Mouse (Mus musculus) embryo, embryonic 11.5 days (tissue): ENCODE data around the gene Snx5.

Experiments
- DNase-seq: peaks from one replicate; pipeline ENCODE4 v3.0.0-alpha.2; 2012; ENCODE audit warnings: low read depth, low spot score

The Snx5 gene

DNA sequence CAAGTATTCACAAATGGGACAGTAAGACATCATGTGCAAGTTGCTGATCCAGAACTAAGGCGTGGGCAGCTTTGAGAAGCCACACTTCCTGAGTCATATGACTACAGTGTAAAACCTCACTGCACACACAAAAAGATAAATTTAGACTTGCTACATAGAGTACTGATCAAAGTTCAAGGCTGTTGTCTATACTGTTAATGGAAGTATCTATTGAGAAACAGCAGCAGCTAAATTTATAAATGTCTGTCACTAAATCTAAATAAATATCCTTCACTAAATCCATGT lies 3.0 kb downstream of the Snx5 start:
- no peak for DNase-seq

DNA sequence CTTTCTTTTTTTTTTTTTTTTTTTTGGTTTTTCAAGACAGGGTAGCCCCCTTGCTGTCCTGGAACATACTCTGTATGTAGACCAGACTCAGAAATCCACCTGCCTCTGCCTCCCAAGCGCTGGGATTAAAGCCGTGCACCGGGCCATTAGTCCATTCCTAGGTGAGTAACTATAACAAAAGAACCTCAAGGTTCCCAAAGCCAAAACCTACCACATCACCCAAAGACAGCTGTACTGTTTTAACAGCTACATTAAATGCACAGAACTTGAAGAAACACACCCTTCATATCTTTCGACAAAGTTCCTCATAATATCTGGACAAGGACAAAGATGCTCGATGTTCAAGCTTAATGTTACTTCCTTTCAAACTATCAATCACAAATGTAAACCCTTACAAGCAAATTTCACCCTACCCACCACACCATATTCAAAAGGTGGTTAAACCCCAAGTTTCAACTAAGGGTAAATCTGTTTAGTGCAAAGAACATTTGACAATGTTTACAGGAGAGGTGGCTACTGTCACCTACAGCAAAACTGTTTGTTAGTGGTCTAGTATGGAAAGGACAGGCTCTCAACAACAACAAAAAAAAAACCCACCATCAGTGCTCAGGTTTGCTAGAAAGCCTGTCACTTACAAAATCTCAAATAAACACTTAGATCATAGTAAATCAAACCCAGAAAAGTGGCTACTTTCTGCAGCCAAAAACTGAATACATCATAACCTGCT lies 3.5 kb downstream of the Snx5 start:
- DNase-seq = no peak

DNA sequence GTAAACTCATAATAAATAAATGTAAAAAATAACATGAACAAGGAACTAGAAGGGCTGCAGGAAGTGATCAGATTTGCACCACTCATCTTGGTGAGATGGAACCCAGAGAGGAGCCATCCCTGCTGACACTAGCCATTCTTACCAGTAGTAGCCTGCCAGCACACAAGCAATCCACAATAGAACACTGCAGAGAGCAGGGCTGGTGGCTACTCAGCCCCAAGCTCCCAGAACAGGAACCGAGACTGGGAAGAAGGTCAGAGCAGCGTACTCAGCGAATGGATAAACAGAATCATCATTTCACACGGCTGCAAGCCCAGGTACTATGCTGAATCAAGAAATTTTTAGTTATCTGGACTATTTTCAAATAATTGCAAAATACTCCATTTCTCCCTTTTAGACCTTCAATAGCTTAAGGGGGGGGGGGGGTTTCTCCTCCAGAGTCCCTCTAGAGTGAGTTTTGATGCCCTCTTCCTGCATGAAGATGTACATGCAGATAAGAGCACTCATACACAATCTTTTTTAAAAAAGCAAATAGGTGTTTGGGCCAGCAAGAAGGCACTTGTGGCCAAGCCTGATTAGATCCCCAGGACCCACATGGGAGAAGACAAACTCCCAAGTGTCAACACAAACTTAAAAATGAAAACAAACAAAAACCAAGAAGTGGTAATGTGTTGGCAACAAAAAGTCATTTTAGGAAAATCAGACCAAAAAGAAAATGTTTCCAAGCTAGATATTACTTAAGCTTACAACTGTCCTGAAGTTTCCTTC lies 4.6 kb downstream of the Snx5 start:
- DNase-seq = no peak

DNA sequence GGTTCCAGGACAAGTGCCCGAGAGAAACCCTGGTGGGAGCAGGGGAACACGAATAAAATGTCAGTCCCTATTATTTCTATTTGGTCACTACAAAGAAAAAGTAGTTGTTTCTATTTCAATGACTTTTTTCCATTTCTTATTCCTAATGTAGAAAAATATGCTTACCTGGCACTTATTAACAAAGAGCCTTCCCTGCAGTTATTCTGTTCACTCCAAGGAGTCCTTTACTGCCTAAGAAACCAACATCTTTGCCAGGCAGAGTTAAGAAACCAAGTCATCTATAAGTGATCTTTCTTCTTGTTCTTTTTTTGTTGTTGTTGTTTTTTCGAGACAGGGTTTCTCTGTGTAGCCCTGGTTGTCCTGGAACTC lies 5.6 kb downstream of the Snx5 start:
- DNase-seq = no peak

DNA sequence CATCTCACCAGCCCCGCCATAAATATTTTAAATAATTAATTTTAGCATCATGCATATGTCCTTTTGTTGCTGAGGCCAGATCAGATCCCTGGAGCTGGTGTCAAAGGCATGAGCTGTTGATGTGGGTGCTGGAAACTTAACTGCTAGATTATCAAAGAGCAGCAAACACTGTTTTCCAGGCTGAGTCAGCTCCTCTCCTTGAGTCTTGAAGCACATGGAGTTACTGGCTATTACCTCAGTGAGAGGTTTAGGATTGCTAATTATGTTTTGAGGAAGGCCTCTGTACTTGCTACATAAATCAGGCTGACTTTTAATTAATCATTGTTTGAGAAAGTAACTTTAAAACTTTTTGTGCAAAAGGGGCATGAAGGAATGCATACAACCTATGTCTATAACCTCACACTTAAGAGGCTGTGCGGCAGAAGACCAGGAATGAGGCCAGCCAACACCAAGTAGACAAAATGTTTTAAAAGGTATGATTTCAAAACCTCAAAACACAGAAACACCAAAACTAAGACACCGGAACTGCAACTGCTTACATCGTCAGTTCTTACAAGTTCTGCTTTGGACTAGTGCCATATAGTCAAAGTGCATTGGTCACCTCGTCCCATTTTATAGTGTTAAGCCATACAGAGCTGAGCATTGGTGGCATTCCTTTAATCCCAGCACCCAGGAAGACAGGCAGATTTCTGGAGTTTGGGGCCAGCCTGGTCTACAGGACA lies 6.1 kb downstream of the Snx5 start:
- no peak for DNase-seq

DNA sequence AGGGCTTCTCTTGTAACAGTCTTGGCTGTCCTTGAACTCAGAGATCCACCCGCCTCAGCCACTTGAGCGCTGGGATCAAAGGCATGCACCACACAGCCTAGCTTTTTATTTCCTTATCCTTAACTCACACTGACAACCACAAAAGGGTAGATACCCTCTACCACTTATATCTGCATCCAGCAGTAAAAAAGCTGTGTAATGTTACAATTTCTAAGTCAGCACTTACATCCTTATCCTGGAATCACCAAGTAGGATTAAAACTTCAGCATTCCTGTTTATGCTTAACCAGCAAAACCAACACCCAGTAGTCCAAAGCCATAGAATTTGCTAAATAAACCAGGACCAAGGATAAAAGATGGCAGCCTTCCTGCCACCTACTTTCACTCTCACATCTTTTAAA lies 7.9 kb downstream of the Snx5 start:
- DNase-seq = no peak

DNA sequence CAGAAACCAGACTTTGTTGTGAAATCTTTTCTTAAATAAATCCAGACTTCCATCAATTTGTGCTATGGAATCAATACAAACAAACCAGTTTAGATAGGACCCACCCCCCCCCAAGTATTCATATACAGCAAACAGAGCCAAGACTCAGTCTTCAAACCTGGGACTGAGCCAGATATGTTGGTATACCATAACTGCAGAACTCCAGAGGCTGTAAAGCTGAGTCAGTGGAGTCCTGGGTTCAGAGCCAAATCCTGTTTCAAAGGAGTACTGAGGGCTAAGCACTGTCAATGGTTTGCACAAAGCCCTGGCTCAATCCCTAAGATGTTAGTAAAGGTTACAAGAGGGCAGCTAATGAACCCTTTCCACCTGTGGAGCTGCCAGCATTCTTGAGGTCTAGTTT lies 20.6 kb downstream of the Snx5 start:
- no peak for DNase-seq

DNA sequence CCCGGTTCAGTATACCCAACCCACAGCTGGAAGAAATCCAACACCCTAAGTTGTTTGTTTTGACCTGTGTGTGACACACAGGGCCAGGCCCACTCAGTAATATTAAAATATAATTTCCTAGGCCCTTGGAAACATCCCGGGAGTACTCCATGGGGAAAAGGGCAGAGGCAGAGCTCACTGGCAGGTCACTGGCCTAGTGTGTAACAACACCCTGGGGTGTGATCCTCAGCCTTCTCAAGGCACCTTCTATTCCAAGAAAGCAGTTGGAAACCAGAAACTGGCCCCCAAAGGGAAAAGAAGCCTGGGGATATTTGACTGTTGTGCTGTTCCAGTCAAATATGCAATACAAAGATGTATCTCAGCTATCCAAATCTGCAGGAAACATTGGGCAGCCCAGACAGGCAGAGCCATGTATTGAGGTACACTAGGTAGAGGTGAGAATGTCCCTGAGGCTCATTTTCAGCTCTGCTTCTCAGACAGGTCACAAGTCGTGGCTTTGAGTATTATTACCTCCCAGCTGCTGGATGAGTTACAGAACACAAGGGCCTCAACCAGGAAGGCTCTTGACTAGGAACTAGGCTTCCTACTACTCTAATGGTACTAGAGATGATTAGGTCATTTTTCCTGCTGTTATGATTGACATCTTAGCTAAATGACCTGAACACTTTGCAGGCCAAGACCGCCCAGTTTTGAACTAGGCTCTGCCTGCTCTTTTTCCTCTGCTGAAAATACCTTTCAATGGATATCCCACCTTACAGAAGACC lies 21.9 kb downstream of the Snx5 start:
- no peak for DNase-seq

DNA sequence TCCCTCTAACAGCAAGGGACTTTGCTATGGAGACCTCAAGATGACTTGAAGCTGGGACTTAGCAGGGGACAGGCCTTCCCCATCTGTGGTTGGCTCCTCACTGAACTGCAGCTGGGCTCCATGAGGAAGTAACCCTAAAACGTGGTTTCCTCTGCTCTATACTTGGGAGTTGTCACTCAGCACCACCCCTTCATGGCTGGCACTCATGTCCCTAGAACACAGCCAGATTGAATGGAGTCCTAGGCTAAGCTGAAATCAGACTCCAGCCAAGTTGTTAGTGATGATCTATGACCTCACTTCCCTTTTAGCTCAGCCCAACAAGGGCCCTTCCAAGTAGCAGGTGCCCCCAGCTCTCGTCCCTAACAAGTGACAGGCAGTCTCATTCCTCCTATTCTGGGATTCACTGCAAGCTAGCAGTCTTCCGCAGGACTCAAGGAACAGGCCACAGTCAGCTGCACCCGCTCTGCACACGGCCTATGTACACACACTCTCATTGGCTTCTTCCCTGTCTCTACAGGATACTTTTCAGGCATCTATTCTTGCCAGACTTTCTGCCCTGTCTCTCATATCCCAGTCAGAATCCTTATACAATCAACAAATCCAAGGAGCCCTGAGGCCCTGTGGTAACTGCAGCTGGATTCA lies 23.2 kb downstream of the Snx5 start:
- no peak for DNase-seq

DNA sequence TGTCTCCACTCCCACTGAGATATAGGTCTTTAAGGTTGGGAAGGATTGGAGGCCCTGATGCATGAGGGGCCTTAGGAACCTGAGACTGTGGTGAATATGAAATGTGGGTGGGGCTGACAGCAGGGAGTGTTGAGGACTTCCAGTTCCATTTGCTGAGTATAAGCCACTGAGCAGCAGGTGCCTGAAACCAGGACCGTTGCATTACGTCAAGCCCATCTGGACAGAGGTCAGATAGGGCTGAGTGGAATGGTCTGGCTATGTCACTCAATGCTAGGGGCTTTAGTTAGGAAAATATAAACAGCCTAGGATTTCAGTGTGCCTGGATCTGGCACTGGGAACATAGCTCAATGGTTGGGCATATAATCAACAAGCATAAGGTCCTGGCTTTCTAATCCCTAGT lies 24.4 kb downstream of the Snx5 start:
- no peak for DNase-seq

DNA sequence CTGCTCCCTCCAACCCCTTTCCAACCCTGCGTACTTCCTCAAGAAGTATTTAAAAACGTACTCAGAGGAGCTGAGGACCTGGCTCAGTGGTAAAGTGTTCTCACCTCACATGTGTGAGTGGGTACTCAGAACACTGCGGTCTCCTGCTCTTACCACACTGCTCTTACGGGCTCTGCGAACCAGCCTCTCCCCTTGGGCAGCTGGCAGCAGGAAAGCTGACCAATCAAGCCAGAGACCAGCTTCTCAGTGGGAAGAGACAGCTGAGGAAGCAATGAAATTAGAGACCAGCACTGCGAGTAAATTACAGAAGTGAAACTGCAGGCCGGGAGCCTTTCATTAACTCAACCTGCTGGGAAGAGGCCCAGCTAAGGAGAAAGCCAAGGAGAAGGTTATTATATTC lies 25.2 kb downstream of the Snx5 start:
- DNase-seq = no peak

DNA sequence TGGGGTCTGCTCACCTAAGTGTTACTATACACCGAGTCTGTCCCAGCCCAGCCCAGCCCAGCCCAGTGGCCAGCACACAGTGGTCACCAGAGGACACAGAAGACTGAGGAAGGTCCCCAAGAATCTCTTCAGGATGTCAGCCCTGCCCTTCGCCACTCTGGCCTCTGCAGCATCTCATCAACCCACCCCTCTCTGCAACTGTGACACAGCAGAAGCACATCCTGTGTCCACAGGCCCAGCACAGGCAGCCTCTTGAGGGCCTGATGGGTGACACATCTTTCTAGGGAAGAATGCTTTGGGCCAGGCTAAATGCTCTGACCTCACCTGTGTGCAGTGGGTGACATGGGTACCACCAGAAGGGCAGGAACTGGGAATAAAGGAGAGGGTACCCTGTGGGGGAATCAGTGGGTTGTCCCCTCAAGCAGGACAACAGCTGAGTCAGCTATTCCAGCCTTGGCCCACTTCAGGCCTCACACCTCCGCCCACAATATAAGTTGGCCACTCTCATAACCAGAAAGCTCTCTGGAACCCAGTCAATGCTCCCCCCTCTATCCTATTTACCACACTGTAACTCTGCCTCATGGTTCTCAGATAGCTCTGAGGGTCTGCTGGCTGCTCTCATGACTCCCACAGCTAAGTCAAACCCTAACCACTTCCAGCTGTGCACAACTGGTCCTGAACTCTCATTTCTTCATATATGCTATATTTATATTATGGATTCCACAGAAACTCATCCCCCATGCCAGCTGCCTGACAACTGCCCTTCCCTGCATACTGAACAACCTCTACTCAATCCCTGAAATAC lies 30.4 kb downstream of the Snx5 start:
- no peak for DNase-seq

DNA sequence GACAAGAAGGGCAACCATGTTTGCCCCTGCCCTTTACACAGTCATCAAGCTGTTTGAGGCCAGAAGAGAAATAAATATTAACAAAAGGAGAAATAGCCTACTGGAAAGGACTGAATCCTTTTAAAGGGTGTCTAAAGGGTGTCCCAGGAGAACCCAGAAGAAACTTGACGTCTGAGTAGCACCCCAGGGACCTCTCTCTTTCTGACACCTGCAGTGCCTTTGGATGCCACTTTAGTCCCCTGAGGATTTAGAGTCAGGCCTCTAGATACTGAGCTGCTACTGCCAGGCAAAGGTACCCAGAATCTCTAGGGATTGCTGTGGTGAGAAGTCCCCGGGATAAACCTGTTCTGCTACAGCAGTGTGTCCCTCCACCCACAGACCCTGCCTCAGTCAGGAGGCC lies 31.4 kb downstream of the Snx5 start:
- DNase-seq = no peak

DNA sequence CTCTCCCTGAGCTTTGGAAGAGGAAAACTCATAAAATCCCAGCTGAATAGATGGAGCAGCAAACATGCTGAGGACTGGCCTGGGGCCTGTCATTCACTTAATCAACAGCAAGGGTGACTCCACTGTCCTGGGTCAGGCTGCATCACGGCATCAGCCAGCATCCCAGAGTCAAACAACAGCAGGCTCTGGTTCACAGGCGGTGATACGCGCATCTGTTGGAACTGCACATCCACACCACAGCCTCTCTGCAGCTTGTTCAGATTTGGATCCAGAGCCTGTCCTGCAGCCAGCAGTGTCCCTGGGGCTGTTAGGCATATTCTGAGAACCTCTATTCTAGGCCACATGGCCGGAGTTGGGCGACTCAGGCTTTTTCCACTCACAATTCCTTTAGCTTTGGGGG lies 32.4 kb downstream of the Snx5 start:
- DNase-seq = no peak

DNA sequence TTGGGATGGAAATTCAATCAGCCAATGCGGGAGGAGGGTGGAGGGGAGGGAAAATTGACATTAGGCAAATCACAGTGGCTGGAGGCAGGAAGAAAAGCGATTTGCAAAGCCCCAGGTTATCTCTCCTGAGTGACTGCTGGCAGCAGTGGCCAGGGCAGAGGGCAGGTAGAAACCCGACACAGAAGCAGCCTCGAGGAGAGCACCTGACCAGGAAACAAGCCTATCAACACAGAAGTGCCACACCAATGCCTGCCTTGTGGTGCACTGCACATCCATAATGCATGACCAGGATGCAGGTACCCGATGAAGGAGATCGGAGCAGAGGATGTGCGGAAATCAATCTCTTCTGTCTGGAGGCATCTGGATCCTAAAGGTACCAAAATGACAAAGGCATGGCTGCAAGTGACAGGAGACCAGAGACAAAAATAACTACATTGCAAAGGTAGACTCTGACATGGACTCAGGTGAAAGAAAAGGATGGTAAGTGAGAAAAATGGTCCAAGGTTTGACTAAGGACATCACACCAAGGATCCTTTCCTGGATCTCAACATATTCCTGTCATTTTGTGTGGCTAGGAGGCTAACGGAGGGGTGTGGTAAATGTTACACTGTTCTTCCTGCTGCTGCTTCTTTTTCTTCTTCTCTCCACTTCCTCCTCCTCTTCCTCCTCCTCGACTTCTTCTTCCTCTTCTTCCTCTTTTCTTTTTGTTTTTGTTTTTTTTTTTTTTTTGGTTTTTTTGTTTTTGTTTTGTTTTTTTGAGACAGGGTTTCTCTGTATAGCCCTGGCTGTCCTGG lies 33.7 kb downstream of the Snx5 start:
- DNase-seq = no peak

DNA sequence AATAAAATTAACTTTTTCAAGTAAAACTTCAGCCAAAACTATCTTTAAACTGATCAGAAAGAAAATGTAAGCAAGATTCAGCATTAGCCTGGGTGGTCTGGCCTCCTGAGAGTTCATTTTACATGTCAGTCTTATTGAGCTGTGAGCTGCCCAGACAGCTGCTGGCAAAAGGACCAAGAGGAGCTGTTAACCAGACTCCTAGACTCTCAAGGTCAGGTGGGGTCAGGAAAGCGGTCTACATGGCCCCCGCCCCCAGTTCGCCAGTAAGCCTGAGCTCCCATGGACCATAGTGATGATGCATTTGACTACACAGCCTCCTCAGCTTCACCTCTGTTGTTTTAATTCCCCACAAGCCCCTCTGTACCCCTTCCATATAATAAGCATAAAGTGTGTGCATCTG lies 34.9 kb downstream of the Snx5 start:
- no peak for DNase-seq

DNA sequence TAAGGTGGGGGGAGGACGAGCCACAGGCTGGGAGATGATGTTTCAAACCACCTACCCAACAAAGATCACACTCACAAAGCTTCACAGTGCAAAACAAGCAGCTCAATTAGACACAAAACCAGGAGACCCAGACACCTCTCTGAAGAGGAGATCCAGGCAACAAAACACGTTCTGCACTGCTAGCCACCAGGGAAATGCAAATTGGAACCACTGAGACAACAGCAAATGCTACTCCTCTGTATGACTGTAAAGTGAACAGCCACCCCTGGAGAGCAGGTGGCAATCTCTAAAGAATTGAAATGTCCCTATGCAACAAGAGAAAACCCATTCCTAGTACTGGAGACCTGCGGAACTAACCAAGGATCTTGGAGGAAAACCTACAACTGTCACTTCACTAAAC lies 37.2 kb downstream of the Snx5 start:
- DNase-seq = no peak

DNA sequence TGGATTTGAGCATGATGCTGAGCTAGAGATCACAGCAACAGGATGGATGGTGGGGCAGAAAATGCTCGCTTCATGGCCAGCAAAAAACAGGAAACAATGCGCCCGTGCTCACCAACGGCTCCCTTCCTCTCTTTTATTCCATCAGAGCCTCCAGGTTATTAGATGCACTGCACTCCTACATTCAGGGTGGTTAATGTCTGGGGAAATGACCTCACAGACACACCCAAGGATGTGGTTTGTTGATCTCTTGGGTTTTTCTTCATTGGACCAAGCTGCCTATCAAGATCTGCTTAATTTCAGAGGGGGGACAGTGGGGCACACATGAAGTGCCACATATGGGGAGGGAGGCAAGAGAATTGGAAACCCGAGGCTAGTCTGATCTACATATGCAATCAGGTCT lies 39.6 kb downstream of the Snx5 start:
- DNase-seq = no peak

DNA sequence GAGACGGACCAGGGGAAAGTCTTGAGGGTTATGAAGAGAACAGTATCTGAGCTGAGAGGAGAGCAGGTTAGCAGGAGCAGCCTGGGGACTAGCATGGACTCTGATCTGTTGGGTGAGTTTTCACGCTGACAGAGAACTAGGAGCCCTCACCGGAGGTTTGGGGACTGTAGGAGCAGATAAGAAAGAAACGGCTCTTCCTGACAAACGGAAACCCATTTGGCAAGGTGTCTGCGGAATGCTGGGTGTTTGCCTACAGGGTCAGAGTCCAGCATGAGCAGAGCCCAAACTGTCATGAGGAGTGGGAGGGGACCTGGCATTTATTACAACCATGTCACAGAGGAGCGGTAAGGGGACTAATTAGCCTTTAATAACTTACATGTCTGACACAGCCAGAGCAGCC lies 40.2 kb downstream of the Snx5 start:
- DNase-seq = no peak

DNA sequence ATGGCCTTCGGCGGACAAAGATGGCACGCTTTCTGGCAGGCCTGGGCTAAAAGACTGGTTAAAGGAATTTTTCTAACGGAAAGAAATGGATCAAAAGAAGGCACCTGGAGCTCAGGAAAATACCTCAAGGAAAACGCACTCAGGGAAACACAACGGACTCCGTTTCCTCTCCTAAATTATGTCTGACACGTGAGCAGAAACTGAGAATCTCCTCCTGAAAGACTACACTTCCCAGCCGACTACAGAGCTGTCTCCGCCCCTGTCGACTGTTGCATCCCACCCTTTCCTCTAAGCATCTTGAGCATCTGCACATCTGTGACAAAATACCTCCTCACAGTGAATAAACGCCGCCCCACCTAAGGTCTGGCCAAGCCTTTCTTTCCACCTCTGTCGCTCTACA lies 41.1 kb downstream of the Snx5 start:
- DNase-seq = no peak
